Mouse (Mus musculus) stomach, postnatal 0 days (tissue): ENCODE measurements around the gene Rasa2.

Experiments
- CTCF ChIP-seq: IDR thresholded peaks from 2 replicates; pipeline ENCODE4 v1.5.1; 2016; ENCODE audit warnings: antibody characterized with exemption, low read depth, mild to moderate bottlenecking, moderate library complexity
- EP300 ChIP-seq: optimal IDR thresholded peaks from 2 replicates; pipeline ENCODE3; 2016; ENCODE audit warnings: antibody characterized with exemption

- TF ChIP-seq CTCF, result no peak
- no peak for TF ChIP-seq EP300
Observed at GRCm38 (mm10) chr9:96558594-96558993, 72.8 kb downstream of the Rasa2 start.
